Mouse (Mus musculus) left cerebral cortex, adult 2 months (tissue): Measurements from ENCODE around the gene Ppp1r32. TPM values are rescaled to one million over a fixed set of nuclear protein-coding genes. Genes with fewer than 3 reads are reported as not detected.

Source experiments
- DNase-seq, 2 experiments: peaks; one replicate each; pipeline ENCODE4 v3.0.0; 2021 to 2022; ENCODE audit warnings: low spot score in 2 of 2, mixed read lengths in 1 of 2; ENCODE audit errors: extremely low spot score in 1 of 2
- H3K27ac ChIP-seq: fragments of 200-600 bp; 2 replicates; pipeline ENCODE4 v1.8.1; 2022
- H3K4me3 ChIP-seq: fragments of 200-600 bp; 2 replicates; pipeline ENCODE4 v1.8.1; 2022
- CTCF ChIP-seq: fragments of 200-600 bp; IDR thresholded peaks from 2 replicates; pipeline ENCODE4 v1.8.1; 2022; ENCODE audit warnings: antibody characterized with exemption, mild to moderate bottlenecking, moderate library complexity
- intact Hi-C: fragments of 180-260 bp; cut with DNase I; formaldehyde crosslinking; loops from one replicate; pipeline ENCODE4 v1.15.1; 2025
- long read RNA-seq, 2 experiments: library from polyadenylated mRNA; stranded (forward); transcript quantifications; one replicate each; pipeline ENCODE4 v2.0.0; 2021; ENCODE audit warnings: borderline mapping rate in 2 of 2
- total RNA-seq, 2 experiments: library from RNA; stranded (reverse); gene quantifications; 2 replicates each; pipeline ENCODE4 v1.2.3; 2021

The Ppp1r32 gene
- total RNA-seq = 1 to 10 TPM in 1 of 2 experiments, under 1 TPM in 1; 0.61 to 1.3 TPM
- long read RNA-seq, experiment 1, partial matches to known transcripts = 0 of 2 reads
- long read RNA-seq, experiment 1, other reads (novel, unspliced or antisense) = 1 of 2 reads
- long read RNA-seq, experiment 2 = 0 reads

DNA sequence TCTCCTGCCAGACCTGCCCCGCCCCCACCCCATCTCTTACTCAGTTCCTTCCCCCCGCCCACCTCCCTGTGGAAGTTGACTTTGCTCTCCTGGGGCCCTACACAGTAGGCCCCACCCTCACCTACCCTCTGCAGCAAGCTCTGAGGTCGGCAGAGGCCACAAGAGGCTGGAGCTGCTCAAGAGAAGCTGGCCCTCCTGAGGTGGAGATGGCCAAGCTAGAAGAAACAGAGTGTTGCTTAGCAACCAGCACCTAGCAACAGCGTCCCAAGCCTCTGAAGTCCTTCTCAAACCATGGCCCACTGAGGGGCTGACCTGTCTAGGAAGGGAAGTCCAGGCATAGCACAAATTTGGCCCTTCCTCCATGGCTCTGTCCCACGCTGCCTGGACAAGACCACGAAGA, at the start of gene Ppp1r32:
TSS of gene Ppp1r32 (minus strand) at position 226 of the 400 bp plus-strand sequence.
- Histone ChIP-seq H3K27ac (no peak within 1 kb of the TSS), H3K4me3 (no peak within 1 kb of the TSS)
- intact Hi-C loops = no loop called here
- TF ChIP-seq CTCF = no peak
- DNase-seq = no peak

DNA sequence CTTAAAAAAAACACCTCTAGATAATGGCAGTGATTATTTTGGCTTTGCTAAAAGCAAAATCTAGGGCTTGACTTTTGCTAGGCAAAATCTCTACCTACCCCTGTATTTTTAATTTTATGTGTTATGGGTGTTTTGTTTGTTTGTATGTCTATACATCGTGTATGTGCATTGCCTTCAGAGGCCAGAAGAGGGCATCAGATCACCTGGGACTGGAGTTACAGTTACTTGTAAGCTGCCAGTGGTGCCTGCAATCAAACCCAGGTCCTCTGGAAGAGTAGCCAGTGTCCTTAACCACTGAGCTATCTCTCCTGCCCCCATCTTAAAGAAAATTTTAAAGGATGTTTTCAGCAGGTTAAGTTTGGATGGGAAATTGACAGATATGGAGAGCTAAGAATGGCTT, 47.4 kb upstream of the Ppp1r32 start:
- Histone ChIP-seq H3K27ac (no peak overlapping the region), H3K4me3 (no peak overlapping the region)
- no peak for DNase-seq
- TF ChIP-seq CTCF = peak; percentile 24
- intact Hi-C loops = no loop called here

DNA sequence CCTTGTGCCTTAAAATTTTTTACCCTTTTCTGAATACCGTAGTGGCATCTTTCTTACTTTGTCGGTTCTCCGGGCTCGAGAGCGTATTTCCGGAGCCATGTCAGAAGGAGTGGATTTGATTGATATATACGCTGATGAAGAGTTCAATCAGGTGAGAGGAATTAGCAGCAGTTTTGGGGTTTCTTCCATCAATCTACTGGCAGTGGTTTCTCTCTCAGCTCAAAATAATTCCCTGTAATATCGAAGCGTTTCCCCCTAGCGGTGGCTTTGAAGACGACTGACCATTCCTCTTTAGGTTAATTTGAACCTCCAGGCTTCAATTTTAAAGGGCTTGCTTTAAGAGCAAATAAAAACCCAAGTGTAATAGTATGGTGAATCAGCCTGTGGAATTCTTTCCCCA, 43.2 kb upstream of the Ppp1r32 start, which contains the start of gene Sdhaf2:
TSS of gene Sdhaf2 (minus strand) at position 233 of the 400 bp plus-strand sequence.
- TF ChIP-seq CTCF = peak; percentile 69
- H3K27ac ChIP-seq = peak within 1 kb of the TSS; percentile 98
- no peak for DNase-seq
- intact Hi-C loops = loop anchor here (2.0 to 5.0 kb wide), 2 partner anchors 51 to 81 kb away; partner anchors contain the start of genes Cyb561a3, Ddb1, Tkfc and Tmem138
- peak within 1 kb of the TSS; percentile 67 for H3K4me3 ChIP-seq

DNA sequence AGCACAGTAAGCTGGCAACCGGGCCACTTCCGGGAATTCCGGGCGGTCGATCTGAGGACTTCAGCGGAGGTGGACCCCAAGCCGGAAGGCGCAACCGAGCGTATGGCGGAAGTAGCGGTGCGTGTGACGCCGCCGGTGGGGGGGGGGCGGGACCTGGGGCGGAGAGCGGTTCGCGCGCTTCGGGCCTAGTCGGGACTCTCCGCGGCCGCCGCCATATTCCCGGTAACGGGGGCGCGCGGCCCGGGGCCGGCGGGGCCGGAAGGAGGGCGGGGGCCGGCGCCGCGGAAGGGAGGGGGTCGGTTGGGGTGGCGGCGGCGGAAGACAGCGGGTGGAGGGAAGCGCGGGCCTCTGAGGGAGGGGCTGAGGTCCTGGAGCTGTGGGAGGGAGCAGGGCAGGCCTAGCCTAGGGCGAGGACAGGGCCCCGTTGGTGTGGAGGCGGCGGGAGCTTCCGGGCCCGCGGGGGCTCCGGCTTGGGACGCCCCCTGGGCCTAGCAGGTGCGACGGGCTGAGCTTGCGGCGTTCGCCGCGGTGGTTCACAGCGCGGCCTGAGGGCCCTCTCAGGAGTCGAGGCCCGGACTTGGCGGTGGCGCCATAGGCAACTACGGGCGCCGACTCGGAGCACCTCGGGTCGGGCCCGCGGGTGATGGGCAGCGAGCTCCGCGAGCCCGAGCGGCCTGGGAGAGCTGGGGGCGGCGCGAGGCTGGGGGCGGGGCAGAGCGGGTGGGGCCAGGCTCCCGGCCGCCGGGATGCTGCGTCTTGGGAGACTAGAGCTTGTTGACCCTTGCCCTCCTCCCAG, 42.6 kb upstream of the Ppp1r32 start, which contains the start of gene Cpsf7:
TSS of gene Cpsf7 (plus strand) at position 161 of the 796 bp plus-strand sequence.
- peak; percentile 85 to 88 for DNase-seq
- intact Hi-C loops = loop anchor here (2.0 to 5.0 kb wide), 2 partner anchors 51 to 82 kb away; partner anchors contain the start of genes Cyb561a3, Ddb1, Tkfc and Tmem138
- H3K27ac ChIP-seq = peak within 1 kb of the TSS; percentile 98

DNA sequence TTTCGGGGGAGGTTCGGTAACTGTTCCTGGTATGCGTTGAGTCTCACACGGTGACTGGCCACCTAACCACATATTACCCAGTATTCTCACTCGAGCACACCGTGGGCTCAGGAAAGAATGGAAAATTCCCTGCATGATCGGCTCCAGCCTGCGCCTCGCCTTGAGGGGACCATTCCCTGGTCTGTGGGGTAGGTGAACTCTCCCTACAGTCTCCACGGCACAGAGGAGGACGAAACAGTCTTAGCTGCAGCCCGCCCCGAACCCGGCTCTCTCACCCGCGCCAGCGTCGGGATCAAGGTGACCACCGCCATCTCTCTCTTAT, 42.0 kb upstream of the Ppp1r32 start:
- no peak for TF ChIP-seq CTCF
- Histone ChIP-seq H3K27ac (peak overlapping the region; percentile 98), H3K4me3 (peak overlapping the region; percentile 67)
- no peak for DNase-seq
- intact Hi-C loops = loop anchor here (2.0 to 5.0 kb wide), 2 partner anchors 52 to 83 kb away; partner anchors contain the start of genes Cyb561a3, Ddb1, Tkfc and Tmem138

More for the DNA sequence above, 42.6 kb upstream of the Ppp1r32 start, which contains the start of gene Cpsf7:
- peak within 1 kb of the TSS; percentile 67 for H3K4me3 ChIP-seq
- no peak for TF ChIP-seq CTCF

DNA sequence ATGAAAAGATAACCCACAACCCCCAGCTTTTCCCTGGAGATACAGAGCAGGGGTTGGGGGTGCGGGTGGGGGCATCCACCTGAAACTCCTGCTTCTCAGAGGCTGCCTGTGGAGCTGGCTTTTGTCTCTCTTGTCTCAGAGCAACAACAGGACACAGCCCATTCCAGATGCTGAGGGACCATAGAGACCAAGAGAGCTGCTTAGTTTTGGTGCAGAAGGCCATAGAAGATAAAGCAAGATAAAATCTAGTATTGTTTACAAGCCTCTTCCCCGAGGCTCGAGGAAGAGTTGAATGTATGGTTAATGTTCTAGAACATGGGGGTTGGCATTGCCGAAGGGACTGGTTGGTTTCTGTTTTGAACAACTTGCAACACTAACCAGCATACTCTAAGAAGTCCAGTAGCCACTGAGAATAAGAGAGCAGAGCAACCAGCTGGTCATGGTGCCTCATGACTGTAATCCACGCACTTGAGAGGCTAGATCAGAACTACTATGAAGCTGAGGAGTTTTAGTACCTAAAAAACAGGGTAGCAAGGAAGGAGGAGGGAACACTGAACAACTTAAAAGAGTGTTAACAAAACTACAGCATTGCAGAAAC, 40.9 kb upstream of the Ppp1r32 start:
- Histone ChIP-seq H3K4me3 (no peak overlapping the region), H3K27ac (no peak overlapping the region)
- DNase-seq = no peak
- intact Hi-C loops = loop anchor here (2.0 kb wide), 1 partner anchor 53 kb away; the partner anchor contains the start of genes Cyb561a3 and Tmem138
- no peak for TF ChIP-seq CTCF

DNA sequence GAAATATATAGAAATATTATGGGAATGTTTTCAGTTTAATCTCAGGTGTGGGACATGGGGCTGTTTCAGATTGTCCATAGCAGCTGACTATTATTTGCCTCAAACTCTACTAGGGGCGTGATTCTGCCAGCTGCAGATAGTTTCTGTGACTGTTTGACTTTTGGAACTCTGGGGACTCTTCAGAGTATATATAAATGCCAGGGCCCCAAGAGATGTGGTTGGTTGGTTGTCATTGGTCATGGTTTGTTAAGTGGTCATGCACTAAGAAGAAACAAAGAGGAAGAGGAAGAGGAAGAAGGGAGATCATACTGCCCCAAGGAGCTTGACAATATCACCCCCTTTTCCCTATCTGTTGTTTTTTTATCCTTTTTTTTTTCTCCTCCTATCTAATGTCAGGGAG, 39.2 kb upstream of the Ppp1r32 start:
- no peak for DNase-seq
- H3K4me3 ChIP-seq = no peak overlapping the region
- no peak overlapping the region for H3K27ac ChIP-seq
- TF ChIP-seq CTCF = no peak
- intact Hi-C loops = no loop called here

DNA sequence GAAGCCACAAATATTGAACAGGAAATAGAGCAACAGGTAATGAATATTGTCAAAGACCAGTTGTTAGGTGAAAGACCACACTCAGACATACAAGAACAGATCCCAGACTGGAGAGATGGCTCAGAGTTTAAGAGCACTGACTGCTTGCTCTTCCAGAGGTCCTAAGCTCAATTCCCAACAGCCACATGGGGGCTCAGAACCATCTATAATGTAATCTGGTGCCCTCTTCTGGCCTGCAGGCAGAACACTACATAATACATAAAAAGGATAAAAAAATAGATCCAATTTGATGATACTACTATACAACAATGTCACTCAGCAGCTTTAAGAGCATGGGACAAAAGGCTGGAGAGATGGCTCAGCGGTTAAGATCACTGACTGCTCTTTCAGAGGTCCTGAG, 37.6 kb upstream of the Ppp1r32 start:
- no peak for DNase-seq
- Histone ChIP-seq H3K27ac (no peak overlapping the region), H3K4me3 (no peak overlapping the region)
- intact Hi-C loops = no loop called here
- TF ChIP-seq CTCF = peak; percentile 58

DNA sequence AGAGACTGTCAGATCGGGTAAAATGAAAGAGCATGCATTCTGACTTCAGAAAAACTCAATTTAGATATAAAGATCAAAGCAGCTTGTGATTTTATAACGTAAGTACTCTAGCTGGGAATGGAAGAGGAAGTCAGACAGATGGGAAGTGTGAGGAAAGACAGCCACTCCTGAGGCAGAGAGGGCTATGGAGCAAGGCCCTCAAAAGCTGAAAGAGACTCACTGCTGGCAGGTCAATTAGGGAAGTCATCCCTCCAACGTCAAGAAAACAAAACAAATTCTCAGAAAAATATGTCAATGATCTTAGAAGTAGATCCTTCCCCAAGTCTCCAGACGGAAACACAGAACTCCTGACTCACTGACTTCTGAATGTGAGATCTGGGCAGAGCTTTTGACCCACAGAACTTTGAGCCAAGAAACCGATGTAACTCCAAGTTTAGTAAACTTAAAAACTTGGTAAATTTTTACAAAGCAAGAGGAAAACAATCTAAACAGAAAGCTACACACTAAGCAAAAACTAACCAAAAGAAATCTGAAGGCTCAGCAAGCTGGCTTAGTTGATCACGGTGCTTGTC, 28.1 kb upstream of the Ppp1r32 start:
- Histone ChIP-seq H3K27ac (no peak overlapping the region), H3K4me3 (no peak overlapping the region)
- intact Hi-C loops = no loop called here
- DNase-seq = no peak
- TF ChIP-seq CTCF = no peak

DNA sequence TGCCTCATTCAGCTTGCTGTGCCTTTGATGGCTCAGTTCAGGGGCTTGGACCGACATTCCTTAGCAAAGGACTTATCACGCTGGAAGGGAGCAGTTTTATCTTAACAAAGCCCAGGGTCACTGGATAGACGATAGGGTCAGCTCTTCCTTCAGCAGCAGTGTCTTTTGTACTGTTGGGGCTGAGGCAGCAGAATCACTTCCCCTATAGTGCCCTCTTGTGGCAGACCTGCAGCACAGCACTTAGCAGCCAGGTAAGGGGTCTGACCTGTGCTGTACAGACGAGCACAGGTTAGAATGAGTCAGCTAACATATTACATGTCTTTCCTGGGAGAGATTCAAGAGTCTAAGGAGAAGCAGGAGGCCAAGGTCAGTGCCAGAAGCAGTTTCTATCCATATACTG, 19.8 kb upstream of the Ppp1r32 start:
- peak in 1 of 2 experiments; percentile 53 for DNase-seq
- intact Hi-C loops = no loop called here
- TF ChIP-seq CTCF = peak; percentile 91
- no peak overlapping the region for H3K4me3 ChIP-seq
- H3K27ac ChIP-seq = no peak overlapping the region

DNA sequence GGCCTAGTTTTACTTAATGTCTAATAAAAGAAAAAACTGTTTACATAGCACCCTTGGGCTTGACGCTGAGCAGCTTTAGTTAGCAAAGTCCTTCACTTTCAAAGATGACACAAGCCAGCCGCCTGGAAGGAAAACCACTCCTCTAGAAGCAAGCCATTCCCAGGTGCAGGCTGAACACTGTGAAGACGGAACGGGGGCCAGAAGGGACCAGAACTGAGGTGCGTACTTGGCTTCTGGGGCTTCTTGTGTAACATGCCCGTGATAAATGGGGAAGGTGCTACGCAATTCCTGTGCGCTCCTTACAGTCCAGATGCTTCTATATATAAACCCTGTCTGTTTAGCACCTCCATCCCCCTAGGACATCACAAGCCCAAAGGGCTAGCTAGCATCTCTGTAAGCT, 17.9 kb upstream of the Ppp1r32 start:
- H3K27ac ChIP-seq = 0 out of 2 replicates have a peak overlapping the region, but pooled peaks have one; percentile 5
- DNase-seq = no peak
- intact Hi-C loops = no loop called here
- TF ChIP-seq CTCF = no peak
- H3K4me3 ChIP-seq = no peak overlapping the region
